Comparison of ENCODE assay signal across 8 mouse cellular contexts in the genomic region with DNA sequence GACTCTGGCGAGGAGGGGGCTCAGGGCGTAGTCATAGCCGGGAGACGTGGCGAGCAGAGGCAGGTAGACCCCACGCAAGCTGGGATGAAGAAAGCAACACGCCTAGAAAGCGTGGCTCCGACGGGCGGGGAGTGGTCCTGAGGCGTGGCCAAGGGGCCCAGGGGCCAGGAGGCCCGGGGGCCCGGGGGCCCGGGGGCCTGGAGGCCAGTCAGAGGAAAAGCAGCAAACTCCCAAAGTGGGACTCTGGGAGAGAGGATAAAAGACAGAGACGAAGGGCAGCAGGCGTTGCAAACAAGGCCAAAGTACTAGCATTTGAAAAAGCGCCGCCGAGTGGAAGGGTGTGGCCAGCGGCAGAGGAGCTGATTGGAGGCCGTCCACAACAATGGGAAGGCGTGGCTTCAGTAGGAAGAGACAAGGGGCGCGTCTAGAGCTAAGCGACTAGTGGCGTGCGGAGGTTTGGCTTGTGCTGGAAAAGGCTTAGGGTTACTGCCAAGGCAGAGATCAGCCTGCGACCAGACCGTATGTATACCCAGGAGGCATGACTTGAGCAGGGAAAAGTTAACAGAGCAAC. TPM values are rescaled to one million over a fixed set of nuclear protein-coding genes. Genes with fewer than 3 reads are reported as not detected.
DNase-seq lines count a peak whose midpoint lies in the region; ATAC-seq and TF ChIP-seq lines count a peak whose summit lies in the region.

No protein-coding gene starts in this region.

- no peak overlapping the region; the same call in 1 of the 2 replicates for H3K27ac ChIP-seq in bone marrow macrophage, adult 2 months (ENCODE audit: insufficient read depth, low read depth, low read length)
- peak overlapping the region; percentile 98 for H3K27ac ChIP-seq in heart, embryonic 15.5 days
- H3K27ac ChIP-seq in neural tube, embryonic 15.5 days (replicated peaks): peak overlapping the region; percentile 94

- peak overlapping the region; percentile 71 for H3K9ac ChIP-seq in heart, embryonic 15.5 days
- peak overlapping the region; percentile 81 for H3K9ac ChIP-seq in neural tube, embryonic 15.5 days (replicated peaks)

- peak overlapping the region; percentile 93 for H3K4me2 ChIP-seq in heart, embryonic 15.5 days
- peak overlapping the region; percentile 98 for H3K4me2 ChIP-seq in neural tube, embryonic 15.5 days

- peak; percentile 82 for ATAC-seq in heart, embryonic 15.5 days (replicated peaks; ENCODE audit: insufficient number of reproducible peaks, insufficient read depth, low FRiP score, low read depth)
- peak; percentile 84 for ATAC-seq in neural tube, embryonic 15.5 days (ENCODE audit: low FRiP score)

- peaks cover 50% of the 10 kb centered on the region for H3K36me3 ChIP-seq in E14TG2a.4 (ENCODE audit: insufficient read depth, low read length)
- H3K36me3 ChIP-seq in heart, embryonic 15.5 days: peaks cover 22% of the 10 kb centered on the region
- peaks cover 30% of the 10 kb centered on the region for H3K36me3 ChIP-seq in neural tube, embryonic 15.5 days

- H3K4me1 ChIP-seq in E14TG2a.4 (replicated peaks; ENCODE audit: low read depth, low read length): peaks cover 55% of the 10 kb centered on the region
- H3K4me1 ChIP-seq in bone marrow macrophage, adult 2 months (ENCODE audit: control insufficient read depth, insufficient read depth, low read length): peaks cover 5% of the 10 kb centered on the region
- H3K4me1 ChIP-seq in heart, embryonic 15.5 days (replicated peaks): peaks cover 27% of the 10 kb centered on the region
- peaks cover 17% of the 10 kb centered on the region for H3K4me1 ChIP-seq in lung, adult 2 months (ENCODE audit: control insufficient read depth, insufficient read depth, low read length)
- H3K4me1 ChIP-seq in neural tube, embryonic 15.5 days: peaks cover 53% of the 10 kb centered on the region

- WGBS in heart, embryonic 15.5 days: under 1% methylated on average over 30 of the region's 30 CpGs
- WGBS in lung, adult 2 months: under 1% methylated on average over 30 of the region's 30 CpGs
- WGBS in neural tube, embryonic 15.5 days: 0% methylated on average over 30 of the region's 30 CpGs

- no peak for TF ChIP-seq CTCF in E14TG2a.4 (conservative IDR thresholded peaks at IDR 0.05; ENCODE audit: low read length)
- no peak for TF ChIP-seq CTCF in bone marrow macrophage, adult 2 months (IDR thresholded peaks at IDR 0.05; ENCODE audit: low read depth, low read length)
- TF ChIP-seq CTCF in lung, adult 2 months (IDR thresholded peaks at IDR 0.05; ENCODE audit: insufficient read depth, low read length): no peak

- no peaks in the 10 kb centered on the region for H3K27me3 ChIP-seq in E14TG2a.4 (ENCODE audit: insufficient read depth, low read length)
- H3K27me3 ChIP-seq in heart, embryonic 15.5 days: no peaks in the 10 kb centered on the region
- no peaks in the 10 kb centered on the region for H3K27me3 ChIP-seq in neural tube, embryonic 15.5 days (replicated peaks)

- no peak for TF ChIP-seq POLR2A in bone marrow macrophage, adult 2 months (IDR thresholded peaks at IDR 0.05; ENCODE audit: borderline replicate concordance, low read depth, low read length)
- TF ChIP-seq POLR2A in lung, adult 2 months (IDR thresholded peaks at IDR 0.05; ENCODE audit: borderline replicate concordance, extremely low read depth, low read depth, low read length): peak; percentile 55; the same call in 1 of the 2 replicates

- H3K9me3 ChIP-seq in E14TG2a.4 (ENCODE audit: low read length): no peaks in the 10 kb centered on the region
- H3K9me3 ChIP-seq in heart, embryonic 15.5 days (replicated peaks): no peaks in the 10 kb centered on the region
- no peaks in the 10 kb centered on the region for H3K9me3 ChIP-seq in neural tube, embryonic 15.5 days (replicated peaks)

- H3K4me3 ChIP-seq in E14TG2a.4 (replicated peaks; ENCODE audit: low read length): peak overlapping the region; percentile 92
- peak overlapping the region; percentile 91 for H3K4me3 ChIP-seq in bone marrow macrophage, adult 2 months (ENCODE audit: insufficient read depth, low read length)
- H3K4me3 ChIP-seq in heart, embryonic 15.5 days: peak overlapping the region; percentile 76
- H3K4me3 ChIP-seq in lung, adult 2 months (replicated peaks; ENCODE audit: extremely low read depth, low read depth, low read length): peak overlapping the region; percentile 96
- H3K4me3 ChIP-seq in neural tube, embryonic 15.5 days (replicated peaks): peak overlapping the region; percentile 90

- peak; percentile 63 for DNase-seq in fibroblast of lung, adult 2 months (ENCODE audit: low read depth)
- peak; percentile 91 for DNase-seq in kidney, postnatal 14 days
- DNase-seq in lung, adult 2 months: peak; percentile 78
- DNase-seq in thymus, postnatal 14 days: peak; percentile 94

RNA-seq across cellular contexts. Expression of a gene that starts 0.3 kb away (rescaled TPM):
- 309 and 316 TPM in 2 replicates for polyA plus RNA-seq in bone marrow macrophage, adult 2 months (2012; ENCODE audit: insufficient read depth, insufficient read length, missing spikeins)
- polyA plus RNA-seq in heart, embryonic 15.5 days (2015; fragmentation: Nextera tagmentation; extraction: Ambion mirVana): 295 and 378 TPM in 2 replicates
- polyA plus RNA-seq in lung, adult 2 months (2012; rRNA removed): 172 and 176 TPM in 2 replicates
- 463 and 500 TPM in 2 replicates for polyA plus RNA-seq in neural tube, embryonic 15.5 days (2015; fragmentation: Nextera tagmentation; extraction: Ambion mirVana)

RNA-seq across cellular contexts. Expression of a gene that starts 1.6 kb away (rescaled TPM):
- polyA plus RNA-seq in bone marrow macrophage, adult 2 months (2012; ENCODE audit: insufficient read depth, insufficient read length, missing spikeins): 15.7 and 16.7 TPM in 2 replicates
- polyA plus RNA-seq in heart, embryonic 15.5 days (2015; fragmentation: Nextera tagmentation; extraction: Ambion mirVana): 13.4 and 17.8 TPM in 2 replicates
- polyA plus RNA-seq in lung, adult 2 months (2012; rRNA removed): 55.6 and 59.7 TPM in 2 replicates
- 13.0 and 20.6 TPM in 2 replicates for polyA plus RNA-seq in neural tube, embryonic 15.5 days (2015; fragmentation: Nextera tagmentation; extraction: Ambion mirVana)

RNA-seq across cellular contexts. Expression of a gene that starts 8.9 kb away (rescaled TPM):
- polyA plus RNA-seq in bone marrow macrophage, adult 2 months (2012; ENCODE audit: insufficient read depth, insufficient read length, missing spikeins): 11.4 and 11.5 TPM in 2 replicates
- 40.2 and 43.1 TPM in 2 replicates for polyA plus RNA-seq in heart, embryonic 15.5 days (2015; fragmentation: Nextera tagmentation; extraction: Ambion mirVana)
- polyA plus RNA-seq in lung, adult 2 months (2012; rRNA removed): 14.8 and 17.9 TPM in 2 replicates
- polyA plus RNA-seq in neural tube, embryonic 15.5 days (2015; fragmentation: Nextera tagmentation; extraction: Ambion mirVana): 69.6 and 71.6 TPM in 2 replicates
